Mouse (Mus musculus) liver, postnatal 0 days (tissue): ENCODE results near the gene Gpr162.

Source experiments
- CTCF ChIP-seq: sonication (generic); IDR thresholded peaks from 2 replicates; pipeline ENCODE4 v1.5.1; 2016; ENCODE audit warnings: antibody characterized with exemption, low read depth
- EP300 ChIP-seq: IDR thresholded peaks from 2 replicates; pipeline ENCODE4 v1.6.1; 2016; ENCODE audit warnings: antibody characterized with exemption, low read depth, mild to moderate bottlenecking

GRCm38 (mm10) chr6:124887986-124888385 is 24.2 kb upstream of the Gpr162 start, which contains the start of gene Cd4:
- no peak for TF ChIP-seq CTCF
- TF ChIP-seq EP300, result no peak
